ENCODE assay signal across 12 mouse cellular contexts in genomic region chr14:47105755-47106154, GRCm38 (mm10).
"Had no signal": no experiment of that assay in that cellular context is flagged by ENCODE, and none has a peak within 500 bp of the region (broad histone marks: within the 10 kb centered on the region; RNA-seq: fewer than 3 reads in every experiment).

No protein-coding gene starts in this region.

- H3K4me3 ChIP-seq: kidney, embryonic 15.5 days; limb, embryonic 12.5 days; liver, embryonic 13.5 days; lung, embryonic 15.5 days; megakaryocyte, embryonic 14.5 days; midbrain, embryonic 15.5 days had no signal

- H3K4me1 ChIP-seq: liver, embryonic 13.5 days; midbrain, embryonic 15.5 days had no signal

- H3K27ac ChIP-seq: kidney, embryonic 15.5 days; liver, embryonic 13.5 days; lung, embryonic 15.5 days; macrophage; midbrain, embryonic 15.5 days had no signal

- H3K27me3 ChIP-seq: kidney, embryonic 15.5 days; limb, embryonic 12.5 days; liver, embryonic 13.5 days; lung, embryonic 15.5 days; midbrain, embryonic 15.5 days had no signal

- H3K9ac ChIP-seq: kidney, embryonic 15.5 days; limb, embryonic 12.5 days; liver, embryonic 13.5 days; liver, postnatal 0 days; lung, embryonic 15.5 days; midbrain, embryonic 15.5 days had no signal

- ATAC-seq: liver, postnatal 0 days; midbrain, embryonic 15.5 days had no signal

- DNase-seq: kidney, postnatal 14 days; liver; liver, embryonic 13.5 days; liver, postnatal 0 days; lung, postnatal 14 days; right cerebral cortex, postnatal 14 days had no signal

- H3K36me3 ChIP-seq: kidney, embryonic 15.5 days; limb, embryonic 12.5 days; liver, embryonic 13.5 days; lung, embryonic 15.5 days; midbrain, embryonic 15.5 days had no signal
